Mouse (Mus musculus) hindlimb bud, embryonic 11.5 days (tissue): Measurements from ENCODE around the gene Plppr1.
"Not testable (repeated sequence)": the region's sequence is repeated elsewhere in the genome, so short reads cannot be mapped to it uniquely, and the experiment has no call there.

Experiments used
- DNase-seq: peaks from one replicate; pipeline ENCODE4 v3.0.0-alpha.2; 2012; ENCODE audit warnings: low read depth, low spot score; ENCODE audit errors: extremely low spot score

Plppr1 gene

DNA sequence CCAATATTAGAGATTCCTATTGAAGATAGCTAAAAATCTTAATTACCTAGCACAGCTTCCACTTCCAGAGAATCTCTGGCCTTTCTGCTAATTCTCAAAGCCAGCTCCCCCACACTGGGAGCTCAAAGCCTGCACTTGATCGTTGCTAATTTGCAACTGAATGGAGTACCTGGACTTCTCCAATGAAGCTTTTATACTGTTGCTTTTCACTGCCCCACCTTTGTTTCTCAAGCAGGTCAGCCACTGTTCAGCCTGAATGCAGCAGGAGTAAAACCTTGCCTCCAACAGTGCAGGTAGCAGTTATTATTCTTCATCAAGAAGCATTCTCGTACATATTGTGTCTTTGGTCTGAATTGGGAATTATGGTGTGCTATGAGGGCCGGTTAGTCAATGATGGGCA, 309.0 kb downstream of the Plppr1 start:
- DNase-seq, result not testable (repeated sequence)

DNA sequence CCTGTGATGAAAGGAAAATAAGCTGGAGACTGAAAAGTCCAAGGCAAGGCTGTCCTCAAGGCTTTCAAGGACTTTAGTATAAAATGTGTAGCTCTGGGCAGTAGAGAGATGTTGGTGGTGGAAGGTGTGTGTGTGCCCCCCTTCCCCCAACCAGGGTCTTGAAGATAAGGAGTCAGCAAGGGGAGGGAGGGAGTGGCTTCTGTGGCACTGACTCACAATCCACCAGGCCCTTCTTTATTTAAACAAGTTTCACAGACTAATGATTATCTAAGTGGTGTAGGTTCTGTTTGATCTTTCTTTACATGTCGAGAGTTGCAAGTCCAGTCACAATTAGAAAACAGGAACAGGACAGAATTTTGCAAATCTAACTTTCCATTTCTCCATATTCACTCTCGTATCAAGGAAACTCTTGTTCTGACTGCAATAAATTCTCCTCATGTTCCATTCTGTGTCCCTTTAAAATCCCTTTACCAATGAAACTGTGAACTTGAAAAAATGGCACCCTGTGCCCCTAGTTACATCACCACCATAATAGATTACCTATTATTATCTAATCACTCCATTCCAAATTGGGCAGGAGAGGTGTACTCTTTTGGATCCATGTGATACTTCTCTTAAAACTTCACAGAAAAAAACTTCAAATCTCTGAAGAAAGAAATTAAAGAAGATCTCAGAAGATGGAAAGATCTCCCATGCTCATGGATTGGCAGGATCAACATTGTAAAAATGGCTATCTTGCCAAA, 324.7 kb downstream of the Plppr1 start:
- DNase-seq, result not testable (repeated sequence)

DNA sequence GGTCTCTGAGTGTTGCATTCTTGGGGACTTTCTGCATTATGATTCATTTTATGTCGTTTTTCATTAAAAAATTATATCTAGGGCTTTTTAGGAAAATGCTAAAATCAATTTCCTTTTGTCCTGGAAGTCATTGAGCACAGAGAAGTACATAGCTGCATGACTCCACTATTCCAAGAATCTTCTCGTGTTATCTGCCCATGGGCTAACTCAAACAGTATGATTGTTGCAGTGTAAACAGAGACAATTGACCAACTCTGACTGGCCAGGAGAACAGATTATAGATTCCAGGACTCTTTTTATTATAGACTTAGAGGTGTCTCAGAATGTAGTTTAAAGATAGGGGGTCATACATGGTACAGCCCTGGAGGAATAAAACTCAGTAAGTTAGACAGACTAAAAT, 327.8 kb downstream of the Plppr1 start:
- no peak for DNase-seq
